Mouse (Mus musculus) testis, adult 2 months (tissue): ENCODE results near the gene Cpeb2.

Experiments
- CTCF ChIP-seq: fragments of 200-500 bp; IDR thresholded peaks from 2 replicates; pipeline ENCODE4 v1.5.1; 2012; ENCODE audit warnings: low read depth, mild to moderate bottlenecking, inconsistent platforms, low read length, moderate library complexity; ENCODE audit not compliant: control insufficient read depth, insufficient read depth, insufficient replicate concordance
- POLR2A ChIP-seq: fragments of 200-500 bp; IDR thresholded peaks from 2 replicates; pipeline ENCODE4 v1.6.1; 2012; ENCODE audit warnings: low read depth, mild to moderate bottlenecking, inconsistent platforms, low read length, moderate library complexity; ENCODE audit not compliant: control insufficient read depth

DNA sequence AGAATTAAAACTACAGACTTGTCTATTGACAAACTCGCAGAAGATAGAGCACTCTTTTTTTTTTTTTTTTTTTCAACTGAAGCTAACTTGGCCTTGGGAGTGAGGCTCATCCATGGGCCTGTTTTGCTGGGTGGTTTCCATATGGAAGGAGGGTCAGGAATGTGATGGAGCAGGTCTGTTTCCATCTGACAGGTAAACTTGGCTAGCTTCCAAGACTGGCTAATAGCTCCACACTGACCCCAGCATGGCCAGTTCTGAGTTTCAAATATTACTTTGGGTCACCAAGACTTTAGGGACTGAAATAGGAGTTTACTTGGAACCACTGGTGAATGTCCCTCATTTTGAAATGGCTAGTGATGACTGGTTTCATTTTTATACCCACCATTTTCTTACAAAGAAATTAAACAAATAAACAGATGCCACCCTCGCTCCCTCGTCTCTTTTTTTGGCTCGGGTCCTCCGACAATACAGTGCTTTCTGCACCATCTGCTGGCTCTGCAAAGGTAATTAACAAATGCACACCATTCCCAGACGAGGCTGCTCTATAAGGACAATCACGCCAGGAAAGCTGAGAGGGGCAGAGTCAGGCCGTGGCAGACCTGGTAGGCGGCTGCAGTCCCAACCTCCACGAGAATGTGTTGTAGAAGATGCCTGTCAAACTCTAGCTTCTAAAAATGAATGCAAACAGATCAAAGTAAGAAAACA, 106.0 kb downstream of the Cpeb2 start:
- TF ChIP-seq CTCF (no peak), POLR2A (no peak)
